Mouse (Mus musculus) G1E (cell line): ENCODE data around the gene Mb.

Experiments
- CTCF ChIP-seq: IDR thresholded peaks from 2 replicates; pipeline ENCODE4 v1.5.1; 2012; ENCODE audit warnings: low read depth, low read length, inconsistent platforms, mixed read lengths
- POLR2AphosphoS5 ChIP-seq: IDR thresholded peaks from 2 replicates; pipeline ENCODE4 v1.6.1; 2012; ENCODE audit warnings: low read depth, low read length, inconsistent platforms; ENCODE audit not compliant: insufficient replicate concordance
- TAL1 ChIP-seq: conservative IDR thresholded peaks from 2 replicates; pipeline ENCODE4 v1.6.1; 2012; ENCODE audit warnings: low read depth, low read length, inconsistent platforms, mixed read lengths

GRCm38 (mm10) chr15:77089249-77089648, 38.8 kb upstream of the Mb start:
- TF ChIP-seq CTCF = no peak
- no peak for TF ChIP-seq POLR2AphosphoS5
- no peak for TF ChIP-seq TAL1
